Mouse (Mus musculus): ENCODE data around the gene Cx3cr1. TPM values are rescaled to one million over a fixed set of nuclear protein-coding genes. Genes with fewer than 3 reads are reported as not detected.

Gene Cx3cr1
- polyA plus RNA-seq, 1 experiment, result 0.04 TPM

GRCm38 (mm10) chr9:119983585-119984535 lies 85.8 kb downstream of the Cx3cr1 start:
- H3K36me3 ChIP-seq (ENCODE audit: control insufficient read depth, insufficient read depth), result no peaks in the 10 kb centered on the region
- H3K27me3 ChIP-seq (ENCODE audit: control insufficient read depth, insufficient read depth, insufficient read length), result no peaks in the 10 kb centered on the region
- peaks cover 27% of the 10 kb centered on the region for H3K79me3 ChIP-seq (ENCODE audit: low read depth)
- peak overlapping the region; percentile 91 for H3ac ChIP-seq (ENCODE audit: control insufficient read depth, insufficient read length, low read depth)
- H3K4me3 ChIP-seq (ENCODE audit: insufficient read depth, poor library complexity, severe bottlenecking), result peak overlapping the region; percentile 56
- TF ChIP-seq CTCF (IDR thresholded peaks at IDR 0.05; ENCODE audit: control insufficient read depth, insufficient read depth, insufficient read length) (no peak), MYOG (IDR thresholded peaks at IDR 0.05; ENCODE audit: control insufficient read depth, extremely low read depth, insufficient read length) (no peak), FOSL1 (IDR thresholded peaks at IDR 0.05; ENCODE audit: insufficient read depth, low read length, poor library complexity, severe bottlenecking) (no peak), CEBPB (IDR thresholded peaks at IDR 0.05; ENCODE audit: low read depth) (no peak)
- peaks cover 38% of the 10 kb centered on the region for H3K79me2 ChIP-seq (ENCODE audit: control insufficient read depth, insufficient read depth)

GRCm38 (mm10) chr9:119982956-119983551 lies 86.6 kb downstream of the Cx3cr1 start:
- H3K79me2 ChIP-seq (ENCODE audit: control insufficient read depth, insufficient read depth), result peaks cover 46% of the 10 kb centered on the region
- no peaks in the 10 kb centered on the region for H3K27me3 ChIP-seq (ENCODE audit: control insufficient read depth, insufficient read depth, insufficient read length)
- peak overlapping the region; percentile 91 for H3ac ChIP-seq (ENCODE audit: control insufficient read depth, insufficient read length, low read depth)
- no peaks in the 10 kb centered on the region for H3K36me3 ChIP-seq (ENCODE audit: control insufficient read depth, insufficient read depth)
- no peak for TF ChIP-seq CEBPB (IDR thresholded peaks at IDR 0.05; ENCODE audit: low read depth)
- TF ChIP-seq CTCF (IDR thresholded peaks at IDR 0.05; ENCODE audit: control insufficient read depth, insufficient read depth, insufficient read length), result peak; percentile 2
- TF ChIP-seq USF1 (IDR thresholded peaks at IDR 0.05; ENCODE audit: low read depth), result no peak
- TF ChIP-seq MYOG (IDR thresholded peaks at IDR 0.05; ENCODE audit: control insufficient read depth, extremely low read depth, insufficient read length), result no peak
- TF ChIP-seq MYOD1 (IDR thresholded peaks at IDR 0.05; ENCODE audit: control insufficient read depth, insufficient read length, low read depth), result peak; percentile 92
- peak; percentile 34 for TF ChIP-seq MAX (IDR thresholded peaks at IDR 0.05)
- TF ChIP-seq FOSL1 (IDR thresholded peaks at IDR 0.05; ENCODE audit: insufficient read depth, low read length, poor library complexity, severe bottlenecking), result peak; percentile 37
- H3K79me3 ChIP-seq (ENCODE audit: low read depth), result peaks cover 35% of the 10 kb centered on the region
- H3K4me3 ChIP-seq (ENCODE audit: insufficient read depth, poor library complexity, severe bottlenecking), result peak overlapping the region; percentile 56

- H3K4me3 ChIP-seq (ENCODE audit: insufficient read depth, poor library complexity, severe bottlenecking), result peak overlapping the region; percentile 56
- peaks cover under 1% of the 10 kb centered on the region for H3K36me3 ChIP-seq (ENCODE audit: control insufficient read depth, insufficient read depth)
- peaks cover 41% of the 10 kb centered on the region for H3K79me3 ChIP-seq (ENCODE audit: low read depth)
- TF ChIP-seq MAX (IDR thresholded peaks at IDR 0.05), result no peak
- TF ChIP-seq CTCF (IDR thresholded peaks at IDR 0.05; ENCODE audit: control insufficient read depth, insufficient read depth, insufficient read length), result peak; percentile 66
- peaks cover 53% of the 10 kb centered on the region for H3K79me2 ChIP-seq (ENCODE audit: control insufficient read depth, insufficient read depth)
- no peaks in the 10 kb centered on the region for H3K27me3 ChIP-seq (ENCODE audit: control insufficient read depth, insufficient read depth, insufficient read length)
- H3ac ChIP-seq (ENCODE audit: control insufficient read depth, insufficient read length, low read depth), result peak overlapping the region; percentile 57
Observed at GRCm38 (mm10) chr9:119982241-119982811, 87.4 kb downstream of the Cx3cr1 start.

- no peaks in the 10 kb centered on the region for H3K27me3 ChIP-seq (ENCODE audit: control insufficient read depth, insufficient read depth, insufficient read length)
- H3ac ChIP-seq (ENCODE audit: control insufficient read depth, insufficient read length, low read depth), result peak overlapping the region; percentile 33
- TF ChIP-seq CEBPB (IDR thresholded peaks at IDR 0.05; ENCODE audit: low read depth), result no peak
- no peak for TF ChIP-seq USF1 (IDR thresholded peaks at IDR 0.05; ENCODE audit: low read depth)
- no peak for TF ChIP-seq CTCF (IDR thresholded peaks at IDR 0.05; ENCODE audit: control insufficient read depth, insufficient read depth, insufficient read length)
- TF ChIP-seq MAX (IDR thresholded peaks at IDR 0.05), result no peak
- TF ChIP-seq MYOD1 (IDR thresholded peaks at IDR 0.05; ENCODE audit: control insufficient read depth, insufficient read length, low read depth), result no peak
- no peak for TF ChIP-seq FOSL1 (IDR thresholded peaks at IDR 0.05; ENCODE audit: insufficient read depth, low read length, poor library complexity, severe bottlenecking)
- TF ChIP-seq MYOG (IDR thresholded peaks at IDR 0.05; ENCODE audit: control insufficient read depth, extremely low read depth, insufficient read length), result no peak
- peaks cover 43% of the 10 kb centered on the region for H3K79me3 ChIP-seq (ENCODE audit: low read depth)
- H3K4me3 ChIP-seq (ENCODE audit: insufficient read depth, poor library complexity, severe bottlenecking), result peak overlapping the region; percentile 26
- H3K79me2 ChIP-seq (ENCODE audit: control insufficient read depth, insufficient read depth), result peaks cover 62% of the 10 kb centered on the region
- H3K36me3 ChIP-seq (ENCODE audit: control insufficient read depth, insufficient read depth), result peaks cover 9% of the 10 kb centered on the region
Observed at GRCm38 (mm10) chr9:119981183-119982179, 88.2 kb downstream of the Cx3cr1 start.

GRCm38 (mm10) chr9:119980770-119981182 lies 88.9 kb downstream of the Cx3cr1 start:
- peak overlapping the region; percentile 46 for H3ac ChIP-seq (ENCODE audit: control insufficient read depth, insufficient read length, low read depth)
- TF ChIP-seq MAX (IDR thresholded peaks at IDR 0.05) (no peak), MYOG (IDR thresholded peaks at IDR 0.05; ENCODE audit: control insufficient read depth, extremely low read depth, insufficient read length) (no peak), CTCF (IDR thresholded peaks at IDR 0.05; ENCODE audit: control insufficient read depth, insufficient read depth, insufficient read length) (no peak)
- H3K79me3 ChIP-seq (ENCODE audit: low read depth), result peaks cover 43% of the 10 kb centered on the region
- H3K27me3 ChIP-seq (ENCODE audit: control insufficient read depth, insufficient read depth, insufficient read length), result no peaks in the 10 kb centered on the region
- peaks cover 64% of the 10 kb centered on the region for H3K79me2 ChIP-seq (ENCODE audit: control insufficient read depth, insufficient read depth)
- H3K36me3 ChIP-seq (ENCODE audit: control insufficient read depth, insufficient read depth), result peaks cover 12% of the 10 kb centered on the region
- no peak overlapping the region for H3K4me3 ChIP-seq (ENCODE audit: insufficient read depth, poor library complexity, severe bottlenecking)
